In genomic region chr13:73345102-73345890, GRCm38 (mm10) we compare ENCODE assay signal across 9 mouse cellular contexts. TPM values are rescaled to one million over a fixed set of nuclear protein-coding genes. Genes with fewer than 3 reads are reported as not detected.
DNase-seq lines count a peak whose midpoint lies in the region; ATAC-seq and TF ChIP-seq lines count a peak whose summit lies in the region.
"Had no signal": no experiment of that assay in that cellular context is flagged by ENCODE, and none has a peak within 500 bp of the region (broad histone marks: within the 10 kb centered on the region; RNA-seq: fewer than 3 reads in every experiment).

No protein-coding gene starts in this region.

- peak; percentile 55 for TF ChIP-seq CTCF in intestine, postnatal 0 days (IDR thresholded peaks at IDR 0.05; ENCODE audit: low read depth)
- TF ChIP-seq CTCF in Patski (IDR thresholded peaks at IDR 0.05), result peak; percentile 60
- peak; percentile 54 for TF ChIP-seq CTCF in liver, postnatal 0 days (IDR thresholded peaks at IDR 0.05; ENCODE audit: low read depth)

- no peaks in the 10 kb centered on the region for H3K4me1 ChIP-seq in intestine, postnatal 0 days (replicated peaks; ENCODE audit: control insufficient read depth, insufficient read depth, low read length)
- no peaks in the 10 kb centered on the region for H3K4me1 ChIP-seq in intestine, embryonic 15.5 days (replicated peaks)
- H3K4me1 ChIP-seq in liver, postnatal 0 days (ENCODE audit: insufficient read depth), result no peaks in the 10 kb centered on the region
- no peaks in the 10 kb centered on the region for H3K4me1 ChIP-seq in hindbrain, embryonic 13.5 days (replicated peaks)

- CTCF ChIA-PET in Patski (lab: Charles Lee), result interaction anchor here (0.8 kb wide), 1 partner anchor 35 kb away, joined by 3 read pairs; no protein-coding TSS in a partner anchor

- H3K4me3 ChIP-seq in intestine, postnatal 0 days (ENCODE audit: low read depth, low read length), result no peak overlapping the region
- no peak overlapping the region for H3K4me3 ChIP-seq in intestine, embryonic 15.5 days (replicated peaks)
- H3K4me3 ChIP-seq in liver, postnatal 0 days (ENCODE audit: low read depth, low read length), result no peak overlapping the region
- H3K4me3 ChIP-seq in hindbrain, embryonic 13.5 days, result no peak overlapping the region

- H3K9ac ChIP-seq in intestine, postnatal 0 days (ENCODE audit: low read depth, low read length), result no peak overlapping the region
- H3K9ac ChIP-seq in intestine, embryonic 15.5 days, result no peak overlapping the region
- H3K9ac ChIP-seq in liver, postnatal 0 days (replicated peaks), result no peak overlapping the region
- no peak overlapping the region for H3K9ac ChIP-seq in hindbrain, embryonic 13.5 days

- H3K36me3 ChIP-seq in intestine, postnatal 0 days (ENCODE audit: control insufficient read depth, insufficient read depth), result no peaks in the 10 kb centered on the region
- H3K36me3 ChIP-seq in intestine, embryonic 15.5 days, result no peaks in the 10 kb centered on the region
- H3K36me3 ChIP-seq in liver, postnatal 0 days (replicated peaks; ENCODE audit: insufficient read depth, low read length), result no peaks in the 10 kb centered on the region
- no peaks in the 10 kb centered on the region for H3K36me3 ChIP-seq in hindbrain, embryonic 13.5 days

- POLR2A ChIA-PET in Patski (lab: Charles Lee), result interaction anchor here (0.5 kb wide), 1 partner anchor 24 kb away, joined by 3 read pairs; no protein-coding TSS in a partner anchor

- WGBS in intestine, postnatal 0 days, result 76% methylated on average over 9 of the region's 9 CpGs
- WGBS in intestine, embryonic 15.5 days, result 80% methylated on average over 9 of the region's 9 CpGs
- 63% methylated on average over 9 of the region's 9 CpGs for WGBS in liver, postnatal 0 days (ENCODE audit: insufficient replicate concordance)
- WGBS in hindbrain, embryonic 13.5 days, result 83% methylated on average over 9 of the region's 9 CpGs

- H3K4me2 ChIP-seq in intestine, postnatal 0 days (replicated peaks; ENCODE audit: low read depth), result no peak overlapping the region
- H3K4me2 ChIP-seq in intestine, embryonic 15.5 days (replicated peaks), result no peak overlapping the region
- no peak overlapping the region for H3K4me2 ChIP-seq in liver, postnatal 0 days (ENCODE audit: low read depth, low read length)
- no peak overlapping the region for H3K4me2 ChIP-seq in hindbrain, embryonic 13.5 days

- no peaks in the 10 kb centered on the region for H3K27me3 ChIP-seq in intestine, postnatal 0 days (replicated peaks; ENCODE audit: control insufficient read depth, insufficient read depth, low read length)
- H3K27me3 ChIP-seq in intestine, embryonic 15.5 days (replicated peaks), result no peaks in the 10 kb centered on the region
- no peaks in the 10 kb centered on the region for H3K27me3 ChIP-seq in Patski
- no peaks in the 10 kb centered on the region for H3K27me3 ChIP-seq in liver, postnatal 0 days (ENCODE audit: insufficient read depth, low read length)
- 0 out of 2 replicates have a peak, but pooled peaks cover 3% of the 10 kb centered on the region for H3K27me3 ChIP-seq in hindbrain, embryonic 13.5 days

- ATAC-seq in intestine, postnatal 0 days, result no peak
- no peak for ATAC-seq in intestine, embryonic 15.5 days
- no peak for ATAC-seq in Patski
- ATAC-seq in liver, postnatal 0 days, result no peak
- no peak for ATAC-seq in hindbrain, embryonic 13.5 days (ENCODE audit: low FRiP score)

- H3K9me3 ChIP-seq in intestine, postnatal 0 days (ENCODE audit: control insufficient read depth), result no peaks in the 10 kb centered on the region
- no peaks in the 10 kb centered on the region for H3K9me3 ChIP-seq in intestine, embryonic 15.5 days
- no peaks in the 10 kb centered on the region for H3K9me3 ChIP-seq in liver, postnatal 0 days (ENCODE audit: low read length)
- H3K9me3 ChIP-seq in hindbrain, embryonic 13.5 days, result no peaks in the 10 kb centered on the region

- H3K27ac ChIP-seq in intestine, postnatal 0 days (ENCODE audit: low read depth, low read length), result no peak overlapping the region
- no peak overlapping the region for H3K27ac ChIP-seq in intestine, embryonic 15.5 days
- no peak overlapping the region for H3K27ac ChIP-seq in liver, postnatal 0 days (ENCODE audit: low read depth)
- H3K27ac ChIP-seq in hindbrain, embryonic 13.5 days, result no peak overlapping the region
- H3K27ac ChIP-seq: macrophage had no signal

- no peak for TF ChIP-seq EP300 in liver, postnatal 0 days (IDR thresholded peaks at IDR 0.05; ENCODE audit: low read depth)

- peak; percentile 55 for DNase-seq in CD4-positive, CD25-positive, alpha-beta regulatory T cell, adult 2 months (ENCODE audit: low read depth, low spot score)
- DNase-seq in Patski (ENCODE audit: low read depth, low spot score), result no peak
- no peak for DNase-seq in liver, postnatal 0 days
- no peak for DNase-seq in right cerebral cortex, adult 2 months (ENCODE audit: low spot score in 2 of 2)
- no peak for DNase-seq in adrenal gland, postnatal 14 days

- in situ Hi-C loops in Patski (cut with MboI; ENCODE audit: low pct_unique_long_range_greater_than_20kb), result no loop called here

RNA-seq across cellular contexts. Expression of gene Ndufs6, which starts 17.0 kb away (rescaled TPM):
- 555 and 577 TPM in 2 replicates for polyA plus RNA-seq in intestine, postnatal 0 days (2015; fragmentation: Nextera tagmentation; extraction: Ambion mirVana)
- 464 and 509 TPM in 2 replicates for polyA plus RNA-seq in intestine, embryonic 15.5 days (2015; fragmentation: Nextera tagmentation; extraction: Ambion mirVana)
- 188 TPM for polyA plus RNA-seq in Patski (2021)
- 291 TPM in 2 replicates for polyA plus RNA-seq in liver, postnatal 0 days (2015; fragmentation: Nextera tagmentation; extraction: Ambion mirVana)
- polyA plus RNA-seq in hindbrain, embryonic 13.5 days (2015; fragmentation: Nextera tagmentation; extraction: Ambion mirVana), result 370 and 384 TPM in 2 replicates
- 425 and 429 TPM in 2 replicates for total RNA-seq in adrenal gland, postnatal 14 days (2021)

RNA-seq across cellular contexts. Expression of gene Mrpl36, which starts 17.0 kb away (rescaled TPM):
- 117 and 118 TPM in 2 replicates for polyA plus RNA-seq in intestine, postnatal 0 days (2015; fragmentation: Nextera tagmentation; extraction: Ambion mirVana)
- polyA plus RNA-seq in intestine, embryonic 15.5 days (2015; fragmentation: Nextera tagmentation; extraction: Ambion mirVana), result 159 and 160 TPM in 2 replicates
- 62.8 TPM for polyA plus RNA-seq in Patski (2021)
- polyA plus RNA-seq in liver, postnatal 0 days (2015; fragmentation: Nextera tagmentation; extraction: Ambion mirVana), result 88.7 and 90.4 TPM in 2 replicates
- 86.9 and 96.8 TPM in 2 replicates for polyA plus RNA-seq in hindbrain, embryonic 13.5 days (2015; fragmentation: Nextera tagmentation; extraction: Ambion mirVana)
- total RNA-seq in adrenal gland, postnatal 14 days (2021), result 63.2 and 65.9 TPM in 2 replicates
